Mouse (Mus musculus) olfactory bulb, adult 2 months (tissue): Measurements from ENCODE around the gene Prdx5. TPM values are rescaled to one million over a fixed set of nuclear protein-coding genes. Genes with fewer than 3 reads are reported as not detected.

Source experiments
- H3K27ac ChIP-seq: fragments of 200-500 bp; 2 replicates; pipeline ENCODE4 v1.5.1; 2012; ENCODE audit warnings: low read depth, low read length; ENCODE audit not compliant: insufficient read depth
- H3K4me1 ChIP-seq: fragments of 200-500 bp; 2 replicates; pipeline ENCODE4 v1.6.1; 2012; ENCODE audit warnings: low read length; ENCODE audit not compliant: control insufficient read depth, insufficient read depth
- H3K4me3 ChIP-seq: fragments of 200-500 bp; 2 replicates; pipeline ENCODE4 v1.5.1; 2012; ENCODE audit warnings: mild to moderate bottlenecking, low read depth, low read length, moderate library complexity; ENCODE audit not compliant: insufficient read depth
- CTCF ChIP-seq: fragments of 200-500 bp; IDR thresholded peaks from 2 replicates; pipeline ENCODE4 v1.5.1; 2012; ENCODE audit warnings: low read depth, mild to moderate bottlenecking, low read length, moderate library complexity; ENCODE audit not compliant: insufficient read depth
- POLR2A ChIP-seq: fragments of 200-500 bp; IDR thresholded peaks from 2 replicates; pipeline ENCODE4 v1.6.1; 2012; ENCODE audit warnings: mild to moderate bottlenecking, low read depth, low read length, moderate library complexity; ENCODE audit not compliant: insufficient read depth
- WGBS: fragments of 180-500 bp; shearing (Covaris S2); methylation state at CpG from one replicate; pipeline ENCODE4 v1.1.7; 2018; 5-methylcytosine and 5-hydroxymethylcytosine counted together
- polyA plus RNA-seq: library from polyadenylated mRNA; stranded (reverse); fragments of >200 nt; gene quantifications from 2 replicates; pipeline ENCODE4 v1.2.4, GENCODE M21; 2012; ENCODE audit warnings: low replicate concordance; ENCODE audit not compliant: missing spikeins, insufficient read depth, insufficient read length

The Prdx5 gene
- polyA plus RNA-seq, 1 experiment = not detected

DNA sequence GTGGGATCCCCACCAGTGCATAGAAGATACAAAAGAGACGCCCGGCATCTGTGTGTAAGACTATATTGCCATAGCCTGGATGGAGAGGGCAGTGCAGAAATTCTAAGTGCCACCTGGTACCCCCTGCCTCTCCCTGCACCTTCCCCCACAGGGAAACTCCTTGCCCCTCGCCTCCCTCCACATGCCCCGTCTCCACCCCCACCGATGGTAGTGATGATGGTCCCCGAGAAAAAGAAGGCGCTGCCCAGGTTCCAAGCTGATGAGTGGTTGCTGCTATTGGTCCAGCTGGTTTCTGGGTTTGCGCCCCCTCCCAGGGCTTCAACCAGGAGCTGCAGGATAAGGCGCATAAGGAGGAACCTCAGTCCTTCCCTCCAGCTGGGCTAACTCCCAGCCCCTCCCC is 18.2 kb upstream of the Prdx5 start:
- 13% methylated on average over 9 of the region's 9 CpGs for WGBS
- Histone ChIP-seq H3K27ac (no peak overlapping the region), H3K4me1 (peaks cover 38% of the 10 kb centered on the region), H3K4me3 (no peak overlapping the region)
- TF ChIP-seq CTCF (no peak), POLR2A (no peak)

DNA sequence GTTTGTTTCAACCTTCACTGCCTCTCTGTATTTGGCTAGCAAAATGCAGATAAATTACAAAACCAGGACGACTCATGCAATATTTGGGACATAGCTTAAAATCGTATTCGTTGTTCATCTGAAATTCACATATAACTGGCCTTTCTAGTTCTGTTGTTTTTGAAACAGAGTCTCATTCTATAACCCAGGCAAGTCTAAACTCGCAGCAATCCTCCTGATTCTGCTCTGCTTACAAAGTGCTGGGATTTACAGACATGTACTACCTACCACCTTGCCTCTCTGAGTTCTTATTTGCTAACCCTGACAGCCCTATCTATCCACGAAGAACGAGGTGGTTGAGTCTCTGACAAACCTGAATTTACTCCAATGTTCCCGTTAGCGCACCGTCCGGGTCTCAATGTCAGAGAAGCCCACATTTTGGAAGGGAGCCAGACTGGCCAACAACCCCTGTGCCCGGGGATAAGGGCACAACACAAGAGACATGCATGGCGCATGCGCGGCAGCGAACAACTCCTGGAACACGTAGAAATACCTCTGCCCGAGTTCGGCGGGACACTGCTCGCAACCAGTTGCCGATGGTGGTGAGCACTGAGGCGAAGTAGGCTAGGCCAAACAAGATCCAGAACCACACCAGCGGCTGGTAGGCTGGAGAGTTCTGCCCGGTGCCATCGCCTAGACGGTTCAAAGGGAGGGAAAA is 16.8 kb upstream of the Prdx5 start:
- no peak overlapping the region for H3K27ac ChIP-seq
- TF ChIP-seq CTCF = no peak
- no peak for TF ChIP-seq POLR2A
- H3K4me3 ChIP-seq = no peak overlapping the region
- WGBS = 34% methylated on average over 26 of the region's 26 CpGs
- H3K4me1 ChIP-seq = peaks cover 37% of the 10 kb centered on the region

GRCm38 (mm10) chr19:6925611-6926329 is 15.9 kb upstream of the Prdx5 start:
- H3K4me1 ChIP-seq = peaks cover 33% of the 10 kb centered on the region
- WGBS = 32% methylated on average over 40 of the region's 40 CpGs
- TF ChIP-seq CTCF = no peak
- no peak for TF ChIP-seq POLR2A
- no peak overlapping the region for H3K27ac ChIP-seq
- no peak overlapping the region for H3K4me3 ChIP-seq

DNA sequence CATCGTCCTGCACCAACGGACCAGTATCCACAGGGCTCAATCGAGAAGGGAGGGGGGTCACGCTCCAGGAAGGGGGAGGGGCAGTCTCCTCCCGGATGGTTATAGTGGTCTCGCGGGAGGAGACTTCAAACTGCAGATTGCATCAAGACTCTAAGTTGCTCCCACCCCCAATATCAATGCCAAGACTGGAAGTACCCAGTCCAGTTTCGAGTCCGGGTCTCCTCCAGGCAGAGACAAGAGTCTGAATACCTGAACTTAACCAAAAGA is 15.3 kb upstream of the Prdx5 start, which contains the start of gene Catsperz:
Gene Catsperz, minus strand, starts transcription at position 74 of the 267 bp plus-strand sequence.
- 9% methylated on average over 9 of the region's 9 CpGs for WGBS
- TF ChIP-seq POLR2A (no peak), CTCF (no peak)

GRCm38 (mm10) chr19:6924461-6925306 is 14.8 kb upstream of the Prdx5 start:
- peak overlapping the region; percentile 2 for H3K4me3 ChIP-seq
- 5% methylated on average over 39 of the region's 39 CpGs for WGBS
- peaks cover 42% of the 10 kb centered on the region for H3K4me1 ChIP-seq
- TF ChIP-seq POLR2A (no peak), CTCF (peak; percentile 35; the same call in 1 of the 2 replicates)
- no peak overlapping the region for H3K27ac ChIP-seq

More for the DNA sequence above, 15.3 kb upstream of the Prdx5 start, which contains the start of gene Catsperz:
- peaks cover 36% of the 10 kb centered on the region for H3K4me1 ChIP-seq
- H3K4me3 ChIP-seq = peak within 1 kb of the TSS; percentile 2
- no peak within 1 kb of the TSS for H3K27ac ChIP-seq

GRCm38 (mm10) chr19:6922901-6923735 is 13.2 kb upstream of the Prdx5 start:
- H3K27ac ChIP-seq = peak overlapping the region; percentile 99

GRCm38 (mm10) chr19:6921647-6922567 is 12.0 kb upstream of the Prdx5 start, which contains the start of gene Esrra:
Esrra (minus strand) TSS chr19:6921813.
- H3K4me3 ChIP-seq = peak within 1 kb of the TSS; percentile 81
- peak within 1 kb of the TSS; percentile 99 for H3K27ac ChIP-seq
- TF ChIP-seq CTCF (0 out of 2 replicates have a peak, but pooled peaks have one; percentile 4), POLR2A (peak; percentile 91)
- H3K4me1 ChIP-seq = peaks cover 40% of the 10 kb centered on the region
- WGBS = under 1% methylated on average over 66 of the region's 66 CpGs

More at GRCm38 (mm10) chr19:6922901-6923735, 13.2 kb upstream of the Prdx5 start:
- 52% methylated on average over 6 of the region's 6 CpGs for WGBS
- peaks cover 42% of the 10 kb centered on the region for H3K4me1 ChIP-seq
- H3K4me3 ChIP-seq = peak overlapping the region; percentile 81; the same call in 1 of the 2 replicates
- TF ChIP-seq POLR2A (no peak), CTCF (no peak)
